Mouse (Mus musculus) stomach, postnatal 0 days (tissue): ENCODE measurements around the gene Spaca3.

Experiments used
- CTCF ChIP-seq: IDR thresholded peaks from 2 replicates; pipeline ENCODE4 v1.5.1; 2016; ENCODE audit warnings: antibody characterized with exemption, low read depth, mild to moderate bottlenecking, moderate library complexity
- EP300 ChIP-seq: optimal IDR thresholded peaks from 2 replicates; pipeline ENCODE3; 2016; ENCODE audit warnings: antibody characterized with exemption

DNA sequence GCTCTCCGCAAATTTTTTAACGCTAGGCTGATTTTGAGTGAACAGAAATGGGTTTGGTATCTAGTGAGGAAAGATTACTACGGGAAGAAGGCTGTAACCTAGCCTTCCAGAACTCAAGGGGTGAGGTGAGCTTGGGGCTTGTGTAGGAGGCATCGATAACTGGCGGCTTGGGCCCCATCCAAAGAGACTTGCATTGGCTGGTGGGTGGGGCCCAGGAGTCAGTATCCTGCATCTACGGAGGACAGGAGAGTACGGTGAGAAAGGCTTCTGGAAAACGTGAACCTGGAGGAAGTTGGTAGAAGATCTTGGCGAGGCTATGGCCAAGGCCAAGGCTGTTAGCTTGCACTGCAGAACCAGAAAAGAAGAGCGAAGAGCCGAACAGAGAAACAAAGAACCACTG, 3.7 kb upstream of the Spaca3 start:
- TF ChIP-seq CTCF (no peak), EP300 (no peak)
